Mouse (Mus musculus): ENCODE measurements around the gene Gatd1.

Gatd1 gene

DNA sequence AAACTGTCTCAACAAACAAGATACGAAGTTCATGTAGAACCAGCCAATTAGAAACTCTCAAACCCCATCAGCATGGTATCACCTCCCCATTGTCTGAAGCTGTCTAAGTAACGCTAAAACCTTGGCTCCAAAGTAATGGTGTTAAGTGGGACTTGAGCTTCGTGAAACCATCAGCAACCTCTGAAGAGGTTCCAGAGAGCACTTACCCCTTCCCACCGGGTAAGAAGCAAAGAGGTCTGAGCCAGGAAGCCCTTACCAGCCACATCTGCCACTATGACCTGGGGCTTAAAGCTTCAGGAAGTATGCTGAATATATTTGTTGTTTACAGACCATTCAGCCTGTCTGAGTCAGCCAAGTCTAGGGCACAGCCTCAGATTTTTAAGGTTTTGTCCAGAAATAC, 8.5 kb downstream of the Gatd1 start:
- in situ Hi-C loops (cut with MboI; ENCODE audit: low pct_unique_long_range_greater_than_20kb in 1 of 2, low sequenced_read_pairs in 2 of 2, unreplicated experiment in 1 of 2) = no loop called here

DNA sequence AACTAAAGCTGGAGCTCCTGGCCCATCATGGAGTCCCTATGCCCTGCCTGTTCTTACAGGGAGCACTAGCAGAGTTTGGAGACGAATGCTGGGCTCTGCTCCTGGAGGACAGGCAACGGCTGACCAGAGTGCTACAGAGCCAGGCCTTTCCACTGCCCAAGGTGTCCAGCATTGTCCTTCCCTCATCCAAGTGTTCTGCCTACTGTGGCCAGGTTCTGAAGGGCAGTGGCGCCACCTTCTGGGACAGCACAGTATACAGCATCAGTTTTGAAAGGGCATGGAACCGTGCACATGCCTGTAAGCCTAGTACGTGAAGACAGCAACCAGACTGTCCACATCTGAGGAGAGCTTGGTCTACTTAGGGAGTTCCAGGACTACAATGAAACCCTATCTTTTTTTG, 10.6 kb downstream of the Gatd1 start:
- in situ Hi-C loops (cut with MboI; ENCODE audit: low pct_unique_long_range_greater_than_20kb in 1 of 2, low sequenced_read_pairs in 2 of 2, unreplicated experiment in 1 of 2) = no loop called here

DNA sequence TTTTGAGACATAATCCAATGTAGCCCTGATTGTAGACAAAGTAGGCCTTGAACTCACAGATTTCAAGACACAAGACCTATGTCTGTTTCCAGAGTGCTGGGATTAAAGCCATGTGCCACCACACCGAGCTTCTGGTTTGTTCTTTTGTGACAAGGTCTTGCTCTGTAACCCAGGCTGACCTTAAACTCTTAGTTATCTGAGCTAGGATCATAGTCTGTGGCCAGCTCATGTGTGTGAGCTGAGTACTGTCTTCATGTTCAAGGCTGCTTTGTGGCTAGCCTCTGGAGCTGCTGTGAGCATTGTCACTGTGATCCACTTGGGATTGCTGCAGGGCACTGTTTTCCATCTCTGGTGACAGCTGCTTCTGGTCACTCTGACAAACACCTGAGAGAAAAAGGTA, 18.6 kb downstream of the Gatd1 start:
- in situ Hi-C loops (cut with MboI; ENCODE audit: low pct_unique_long_range_greater_than_20kb in 1 of 2, low sequenced_read_pairs in 2 of 2, unreplicated experiment in 1 of 2) = no loop called here

DNA sequence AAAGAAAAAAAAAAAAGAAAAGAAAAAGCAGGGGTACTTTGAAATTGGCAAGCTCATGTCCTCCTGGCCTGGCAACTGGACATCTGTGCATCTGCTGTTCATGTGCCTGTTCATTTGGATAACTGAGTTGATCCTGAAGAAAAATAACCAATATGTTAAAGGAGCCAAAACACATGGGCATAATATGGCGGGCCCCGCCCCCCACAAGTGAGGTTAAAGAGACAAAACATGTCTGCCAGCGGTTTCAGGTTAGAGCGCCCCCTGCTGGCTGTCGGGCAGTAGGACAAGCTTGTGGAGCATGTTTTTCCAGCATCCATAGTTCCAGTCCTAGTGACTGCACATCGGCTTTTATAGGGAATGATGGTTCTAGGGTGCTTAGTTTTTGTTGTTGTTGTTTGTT, 19.2 kb downstream of the Gatd1 start:
- in situ Hi-C loops (cut with MboI; ENCODE audit: low pct_unique_long_range_greater_than_20kb in 1 of 2, low sequenced_read_pairs in 2 of 2, unreplicated experiment in 1 of 2) = no loop called here

DNA sequence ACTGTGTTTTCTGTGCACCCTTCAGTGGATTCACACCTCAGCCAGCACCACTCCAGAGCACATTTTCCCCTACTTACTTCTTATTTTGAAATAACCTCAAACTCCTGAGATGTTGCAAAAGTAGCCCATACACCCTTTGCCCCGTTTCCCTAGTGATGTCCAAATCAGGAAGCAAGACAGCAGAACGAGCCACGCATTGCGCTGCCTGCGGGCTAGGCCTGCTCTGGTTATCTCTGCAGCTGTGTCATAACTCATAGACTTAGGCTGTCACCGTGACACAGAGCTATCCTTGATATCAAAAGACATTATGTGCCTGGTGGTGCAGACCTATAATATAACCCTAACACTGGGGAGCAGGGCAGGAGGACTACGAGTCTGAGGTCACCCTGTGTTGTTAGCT, 19.8 kb downstream of the Gatd1 start:
- in situ Hi-C loops (cut with MboI; ENCODE audit: low pct_unique_long_range_greater_than_20kb in 1 of 2, low sequenced_read_pairs in 2 of 2, unreplicated experiment in 1 of 2) = no loop called here

DNA sequence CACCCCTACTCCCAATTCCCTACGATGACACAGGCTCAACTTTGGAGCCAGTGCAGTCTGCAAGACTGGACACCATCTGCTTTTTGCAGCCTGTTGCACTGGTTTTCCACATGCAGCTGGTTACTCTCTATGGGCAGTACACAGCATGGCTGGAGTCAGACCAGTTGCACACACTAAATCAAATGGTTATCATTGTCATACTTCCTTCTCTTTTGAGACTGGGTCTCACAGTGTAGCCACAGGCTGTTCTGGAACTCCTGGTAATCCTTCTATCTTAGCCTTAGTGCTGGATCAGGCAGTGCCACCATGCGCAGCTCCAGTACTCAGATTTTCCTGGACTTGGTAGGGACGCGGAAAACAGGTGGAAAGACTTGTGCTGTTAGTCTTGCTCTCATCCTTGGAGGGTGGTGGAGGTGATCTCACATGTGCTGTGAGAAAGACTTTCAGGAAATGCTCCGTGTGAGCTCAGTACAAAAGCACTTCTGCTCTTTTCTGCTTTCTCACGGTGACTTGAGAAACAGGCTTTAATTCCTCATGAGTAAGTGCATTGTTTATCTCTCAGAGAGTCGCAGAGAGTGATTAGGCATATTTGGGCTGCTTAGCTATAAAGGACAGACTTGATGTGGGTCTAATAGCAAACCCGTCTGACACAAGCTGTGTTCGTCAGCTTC, 21.2 kb downstream of the Gatd1 start:
- in situ Hi-C loops (cut with MboI; ENCODE audit: low pct_unique_long_range_greater_than_20kb in 1 of 2, low sequenced_read_pairs in 2 of 2, unreplicated experiment in 1 of 2) = no loop called here

DNA sequence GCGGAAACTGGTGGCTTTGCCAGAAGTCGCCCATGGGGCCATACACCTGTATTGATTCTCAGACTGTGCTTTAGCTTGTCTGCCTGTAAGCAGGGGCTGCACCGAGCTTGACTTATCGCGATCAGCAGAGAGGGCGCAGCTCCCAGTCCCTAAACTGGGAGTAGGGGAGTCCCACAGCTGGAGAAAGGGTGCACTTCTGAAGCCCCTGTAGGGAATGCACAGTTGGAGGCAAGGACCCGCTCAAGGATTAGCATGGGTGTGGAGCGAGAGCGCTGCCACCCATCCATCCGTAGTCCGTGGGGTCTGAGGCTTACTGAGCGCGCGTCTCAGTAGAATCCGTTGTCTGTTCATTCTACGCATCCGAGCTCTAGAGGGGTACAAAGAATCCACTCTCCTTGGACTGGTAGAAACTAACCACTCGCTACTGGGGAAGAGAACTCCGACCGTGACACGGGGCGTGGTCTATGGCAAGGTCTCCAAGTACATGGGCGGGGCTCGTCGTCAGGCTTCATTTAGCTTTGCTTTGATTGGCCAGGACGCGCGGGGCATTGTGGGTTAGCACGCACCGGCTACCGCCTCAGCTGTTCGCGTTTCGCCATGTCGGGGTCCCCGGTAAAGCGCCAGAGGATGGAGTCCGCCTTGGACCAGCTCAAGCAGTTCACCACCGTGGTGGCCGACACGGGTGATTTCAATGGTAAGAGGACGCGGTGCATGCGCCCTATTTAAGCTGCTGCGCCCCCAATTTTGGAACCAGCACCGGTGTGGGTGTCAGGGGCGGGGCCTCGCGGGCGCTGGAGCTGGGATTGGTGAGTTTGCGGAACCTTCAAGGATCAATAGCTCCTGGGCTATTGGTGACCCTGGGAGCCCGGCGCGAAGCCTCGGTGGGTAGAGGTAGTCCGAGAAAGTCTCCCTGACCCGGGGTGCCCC, 22.0 kb downstream of the Gatd1 start, which contains the start of gene Taldo1:
Gene Taldo1 (plus strand): TSS at position 575 of the 927 bp plus-strand sequence.
- in situ Hi-C loops (cut with MboI; ENCODE audit: low pct_unique_long_range_greater_than_20kb in 1 of 2, low sequenced_read_pairs in 2 of 2, unreplicated experiment in 1 of 2) = no loop called here

DNA sequence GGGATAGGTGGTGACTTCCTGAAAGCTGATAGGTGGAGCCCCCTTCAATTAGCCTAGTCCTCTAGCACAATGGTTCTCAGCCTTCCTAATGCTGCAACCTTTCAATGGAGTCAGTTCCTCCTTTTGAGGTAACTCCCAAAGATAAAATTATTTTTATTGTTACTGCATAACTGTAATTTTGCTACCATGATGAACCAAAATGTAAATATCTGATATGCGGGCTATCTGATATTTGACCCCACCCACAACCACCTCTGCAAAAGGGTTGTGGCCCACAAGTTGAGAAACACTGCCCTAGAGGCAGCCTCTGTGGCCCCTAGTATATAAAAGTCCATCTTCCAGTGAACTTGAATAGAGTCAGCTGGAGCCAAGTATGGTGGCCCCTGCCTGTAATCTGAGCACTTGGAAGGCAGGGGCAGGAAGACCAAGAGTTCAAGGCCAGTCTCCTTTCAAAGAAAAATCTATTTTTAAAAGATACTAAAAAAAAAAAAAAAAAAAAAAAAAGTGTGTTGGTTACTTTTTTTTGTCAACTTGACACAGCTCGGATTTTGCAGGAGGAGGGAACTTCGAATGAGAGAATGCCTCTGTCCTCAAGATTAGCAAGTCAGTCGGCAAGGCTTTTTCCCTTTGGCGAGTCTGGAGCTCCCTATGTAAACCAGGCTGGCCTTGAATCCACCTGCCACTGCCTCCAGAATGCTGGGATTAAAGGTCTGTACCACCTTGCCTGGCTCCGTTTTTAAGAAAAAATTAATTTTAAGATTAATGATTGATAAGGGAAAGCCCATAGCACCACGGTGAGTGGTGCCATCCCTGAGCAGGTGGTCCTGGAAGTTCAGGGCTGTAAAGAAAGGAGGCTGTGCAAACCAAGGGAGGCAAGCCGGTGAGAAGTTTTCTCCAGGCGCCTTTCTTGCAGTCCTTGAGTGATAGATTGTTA, 23.3 kb downstream of the Gatd1 start:
- in situ Hi-C loops (cut with MboI; ENCODE audit: low pct_unique_long_range_greater_than_20kb in 1 of 2, low sequenced_read_pairs in 2 of 2, unreplicated experiment in 1 of 2) = no loop called here

DNA sequence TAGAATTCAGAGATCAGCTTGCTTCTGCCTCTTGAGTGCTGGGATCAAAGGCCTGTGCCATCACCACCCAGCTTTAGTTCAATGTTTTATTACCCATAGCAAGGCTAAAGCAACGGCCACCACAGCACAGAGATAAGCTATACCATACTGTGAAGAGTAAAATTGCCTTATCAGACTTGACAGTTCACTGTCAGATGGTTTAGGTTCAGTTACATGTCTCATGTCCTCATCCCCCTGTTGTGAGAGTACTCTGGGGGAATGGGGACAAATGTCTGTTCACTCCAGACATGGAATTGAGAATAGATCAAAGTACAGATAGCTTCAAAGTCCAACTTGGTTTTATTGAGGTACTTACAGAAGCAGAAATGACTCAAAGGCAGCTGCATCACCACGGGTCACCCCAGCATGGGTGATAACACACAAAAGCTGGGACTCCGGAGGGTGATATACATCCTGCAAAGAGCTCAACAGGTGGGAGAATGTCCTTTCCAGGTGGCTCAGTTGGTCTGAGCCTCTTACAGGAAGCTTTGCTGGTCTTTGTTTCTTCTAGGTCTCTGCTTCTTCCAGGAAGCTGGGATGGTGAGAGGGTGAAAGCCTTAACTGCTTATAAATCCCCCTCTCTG, 25.3 kb downstream of the Gatd1 start:
- in situ Hi-C loops (cut with MboI; ENCODE audit: low pct_unique_long_range_greater_than_20kb in 1 of 2, low sequenced_read_pairs in 2 of 2, unreplicated experiment in 1 of 2) = no loop called here

DNA sequence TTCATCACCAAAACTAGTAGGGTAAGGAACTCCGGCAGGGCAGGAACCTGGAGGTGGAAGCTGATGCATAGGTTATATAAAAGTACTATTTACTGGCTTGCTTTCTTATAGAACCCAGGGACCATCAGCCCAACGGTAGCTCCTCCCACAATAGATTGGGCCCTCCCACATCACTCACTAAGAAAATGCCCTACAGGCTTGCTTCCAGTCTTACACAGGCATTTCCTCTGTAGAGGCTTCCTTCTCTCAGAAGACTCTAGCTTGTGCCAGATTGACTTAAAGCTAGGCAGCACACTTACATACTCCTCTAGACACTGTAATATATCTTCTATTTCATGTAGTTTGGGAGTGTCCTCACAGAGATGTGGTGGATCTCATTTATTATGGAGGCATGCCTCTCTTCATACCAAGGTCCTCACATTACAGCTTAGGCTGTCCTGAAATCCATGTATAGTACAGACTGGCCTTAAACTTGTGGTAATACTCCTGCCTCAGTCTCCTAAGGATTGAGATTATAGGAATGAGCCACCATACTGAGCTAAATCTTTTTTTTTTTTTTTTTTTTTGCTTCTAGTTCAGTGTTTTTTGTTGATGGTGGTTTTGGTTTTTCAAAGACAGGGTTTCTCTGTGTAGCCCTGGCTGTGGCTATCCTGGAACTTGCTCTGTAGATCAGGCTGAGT, 26.0 kb downstream of the Gatd1 start:
- in situ Hi-C loops (cut with MboI; ENCODE audit: low pct_unique_long_range_greater_than_20kb in 1 of 2, low sequenced_read_pairs in 2 of 2, unreplicated experiment in 1 of 2) = no loop called here

DNA sequence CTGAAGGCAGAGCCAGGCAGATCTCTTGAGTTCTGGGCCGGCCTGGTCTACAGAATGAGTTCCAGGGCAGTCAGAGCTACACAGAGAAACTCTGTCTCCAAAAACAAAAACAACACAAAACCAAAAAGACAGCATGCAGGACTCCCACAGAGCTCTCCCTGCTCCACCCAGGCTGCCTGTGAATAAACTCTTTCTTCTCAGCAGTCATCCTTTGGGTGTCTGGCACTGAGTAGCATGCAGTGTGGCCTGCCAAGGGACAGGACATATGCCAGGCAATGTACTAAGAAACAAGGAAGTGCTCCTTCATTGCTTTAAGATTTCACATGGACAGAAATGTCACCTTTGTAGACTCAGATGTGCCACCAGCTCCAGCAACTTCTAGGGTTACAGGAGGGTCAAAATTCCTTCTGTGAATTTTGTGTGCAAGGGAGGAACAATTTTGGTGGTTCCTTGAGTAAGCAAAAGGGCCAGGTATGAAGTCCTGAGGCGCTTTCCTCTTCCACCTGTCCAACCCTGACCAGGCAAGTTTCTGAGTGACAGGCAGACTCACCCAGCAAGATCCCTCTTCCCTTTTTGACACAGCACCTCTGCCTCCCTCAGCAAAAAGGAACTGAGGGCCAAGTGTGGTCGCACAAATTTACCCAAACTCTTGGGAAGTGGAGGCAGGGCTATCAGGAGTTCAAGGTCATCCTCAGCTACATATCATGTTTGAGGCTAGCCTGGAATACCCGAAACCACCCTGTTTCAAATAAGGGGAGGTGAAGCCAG, 32.7 kb downstream of the Gatd1 start:
- in situ Hi-C loops (cut with MboI; ENCODE audit: low pct_unique_long_range_greater_than_20kb in 1 of 2, low sequenced_read_pairs in 2 of 2, unreplicated experiment in 1 of 2) = no loop called here

DNA sequence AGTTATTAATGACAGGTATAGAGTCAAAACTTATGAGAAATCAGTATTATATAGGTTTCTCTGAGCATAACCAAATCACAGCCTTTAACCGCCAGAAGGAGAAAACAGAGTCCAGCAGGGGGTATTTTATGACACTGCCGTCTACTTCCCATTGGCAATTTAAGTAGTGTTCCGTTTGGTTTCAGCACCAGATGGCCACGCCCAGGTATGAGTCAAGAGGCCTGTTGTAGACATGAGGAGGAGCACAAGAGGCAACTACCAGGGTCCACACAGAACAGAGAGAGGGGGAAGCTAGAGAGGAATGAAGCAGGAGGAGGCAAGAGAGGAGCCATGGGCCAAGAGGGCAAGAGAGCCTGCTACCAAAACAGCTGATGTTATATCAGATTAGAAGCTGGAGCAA, 34.4 kb downstream of the Gatd1 start:
- in situ Hi-C loops (cut with MboI; ENCODE audit: low pct_unique_long_range_greater_than_20kb in 1 of 2, low sequenced_read_pairs in 2 of 2, unreplicated experiment in 1 of 2) = no loop called here

DNA sequence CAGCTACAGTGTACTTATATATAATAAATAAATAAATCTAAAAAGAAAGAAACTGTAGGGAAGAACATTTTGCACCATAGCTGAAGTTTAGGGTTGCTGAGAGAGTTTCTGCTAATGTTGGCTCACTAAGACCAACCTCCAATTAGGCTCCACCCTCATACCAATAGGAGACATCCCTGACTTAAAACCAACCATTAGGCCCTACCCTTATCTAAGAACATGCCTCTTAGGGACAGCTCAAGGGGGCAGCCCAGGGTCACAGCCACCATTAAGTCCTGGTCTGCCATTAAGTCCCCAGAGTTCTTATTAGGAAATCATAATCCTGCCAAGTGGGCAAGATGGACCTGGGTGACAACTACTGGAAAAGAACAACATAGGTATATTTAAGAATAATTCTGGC, 39.5 kb downstream of the Gatd1 start:
- in situ Hi-C loops (cut with MboI; ENCODE audit: low pct_unique_long_range_greater_than_20kb in 1 of 2, low sequenced_read_pairs in 2 of 2, unreplicated experiment in 1 of 2) = no loop called here

DNA sequence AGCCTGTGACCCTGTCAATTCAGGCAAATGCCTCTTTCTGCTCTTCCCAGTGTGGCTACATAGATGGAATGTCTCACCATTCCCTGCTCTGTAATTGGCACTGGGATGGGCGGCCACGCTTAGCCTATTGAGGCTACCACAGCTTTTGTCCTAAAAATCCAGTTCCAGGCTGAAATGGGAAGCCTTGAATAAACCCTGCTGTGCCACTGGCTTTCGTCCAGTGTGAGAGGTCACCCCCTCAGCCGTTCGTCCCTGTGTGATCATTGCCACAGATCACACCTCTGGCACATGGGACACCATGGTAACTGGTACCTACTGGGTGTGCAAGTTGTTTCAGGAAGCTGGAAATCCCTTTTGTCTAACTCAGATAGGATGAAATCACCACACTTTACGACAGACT, 40.3 kb downstream of the Gatd1 start:
- in situ Hi-C loops (cut with MboI; ENCODE audit: low pct_unique_long_range_greater_than_20kb in 1 of 2, low sequenced_read_pairs in 2 of 2, unreplicated experiment in 1 of 2) = no loop called here

DNA sequence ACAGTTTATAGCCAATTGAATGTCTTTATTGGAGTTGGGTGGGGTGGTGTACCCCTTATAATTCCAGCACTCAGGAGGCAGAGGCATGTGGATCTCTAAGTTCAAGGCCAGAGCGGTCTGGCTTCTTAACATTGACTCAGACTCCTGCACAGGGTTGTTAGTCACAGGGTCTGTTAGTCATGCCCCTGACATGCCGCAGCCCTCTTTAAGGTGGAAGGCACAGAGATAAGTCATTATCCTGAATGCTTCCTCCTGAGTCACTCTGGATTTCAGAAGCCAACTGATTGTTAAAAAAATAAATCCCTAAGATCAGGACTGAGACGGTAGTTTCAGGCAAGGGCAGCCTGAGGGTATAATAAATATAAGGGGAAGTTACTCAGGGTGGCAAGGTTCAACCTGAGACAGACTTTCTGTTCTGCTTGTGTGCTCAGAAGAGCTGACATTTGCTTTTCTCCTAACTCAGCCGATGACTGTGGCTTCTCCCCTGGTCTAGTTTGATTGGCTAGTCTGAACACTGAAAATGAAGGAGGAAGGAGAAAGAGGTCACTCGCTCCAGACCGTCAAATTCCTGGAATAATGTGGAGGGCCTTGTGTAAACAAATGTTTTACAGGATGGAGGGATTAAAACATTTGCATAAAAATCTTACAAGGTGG, 41.9 kb downstream of the Gatd1 start:
- in situ Hi-C loops (cut with MboI; ENCODE audit: low pct_unique_long_range_greater_than_20kb in 1 of 2, low sequenced_read_pairs in 2 of 2, unreplicated experiment in 1 of 2) = no loop called here

DNA sequence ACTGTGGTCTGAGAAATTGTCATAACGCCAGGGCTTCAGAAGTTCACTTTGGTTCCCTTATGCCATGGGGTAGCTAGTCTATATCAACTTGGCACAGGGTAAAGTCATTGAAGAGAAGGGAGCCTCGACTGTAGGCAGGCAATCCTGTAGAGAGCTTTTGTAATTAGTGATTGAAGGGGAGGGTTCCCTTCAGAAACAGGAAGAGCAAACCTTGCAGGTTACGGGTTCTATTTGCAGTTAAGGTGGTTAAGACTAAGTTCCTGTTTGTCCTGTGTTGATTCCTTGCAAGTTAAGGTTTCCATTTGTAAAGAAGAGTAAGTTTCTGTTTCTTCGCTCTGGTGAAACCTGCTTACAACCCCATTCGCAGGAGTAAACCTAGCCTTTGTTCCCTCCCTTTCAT, 44.0 kb downstream of the Gatd1 start:
- in situ Hi-C loops (cut with MboI; ENCODE audit: low pct_unique_long_range_greater_than_20kb in 1 of 2, low sequenced_read_pairs in 2 of 2, unreplicated experiment in 1 of 2) = no loop called here

DNA sequence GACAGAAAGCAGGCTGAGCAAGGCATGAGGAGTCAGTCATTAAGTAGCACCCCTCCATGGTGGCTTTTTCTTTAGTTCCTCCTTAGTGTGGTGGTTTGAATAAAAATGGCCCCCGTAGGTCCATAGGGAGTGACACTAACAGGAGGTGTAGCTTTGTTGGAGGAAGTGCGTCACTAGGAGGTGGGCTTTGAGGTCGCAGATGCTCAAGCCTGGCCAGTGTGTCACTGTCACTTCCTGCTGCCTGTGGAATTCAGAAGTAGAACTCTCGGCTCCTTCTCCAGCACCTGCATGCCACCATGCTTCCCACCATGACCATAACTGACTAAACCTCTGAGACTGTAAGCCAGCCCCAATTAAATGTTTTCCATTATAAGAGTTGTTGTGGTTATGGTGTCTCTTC, 46.6 kb downstream of the Gatd1 start:
- in situ Hi-C loops (cut with MboI; ENCODE audit: low pct_unique_long_range_greater_than_20kb in 1 of 2, low sequenced_read_pairs in 2 of 2, unreplicated experiment in 1 of 2) = no loop called here
